Mouse (Mus musculus): ENCODE data around the gene Klhl35. TPM values are rescaled to one million over a fixed set of nuclear protein-coding genes. Genes with fewer than 3 reads are reported as not detected.

The Klhl35 gene
- 0.95 and 1.2 TPM in 2 replicates for polyA plus RNA-seq (2014; fragmentation: Nextera tagmentation; extraction: Ambion mirVana)

DNA sequence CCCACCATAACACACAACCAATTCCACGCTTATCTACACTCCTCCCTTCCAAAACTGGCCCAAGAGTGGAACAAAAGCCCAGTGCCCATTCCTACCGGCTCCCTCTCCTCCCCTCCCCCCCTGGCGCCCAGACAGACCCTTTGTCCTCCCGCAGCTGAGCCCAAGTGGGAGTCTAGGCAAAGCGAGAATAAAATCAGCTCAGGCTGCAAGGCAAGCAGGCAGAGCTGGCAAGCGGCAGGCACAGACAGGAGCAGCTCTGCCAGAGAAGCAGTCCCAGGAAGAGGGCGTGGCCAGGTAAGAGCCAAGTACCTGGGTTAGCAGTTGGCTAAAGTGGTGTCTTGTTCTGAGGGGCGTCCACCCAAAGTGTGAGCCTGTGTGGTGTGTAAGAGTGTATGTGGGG, at the start of gene Klhl35:
Klhl35 (plus strand) TSS at position 194 of the 400 bp plus-strand sequence.
- 16% methylated on average over 8 of the region's 8 CpGs for WGBS
- Histone ChIP-seq H3K4me1 (ENCODE audit: insufficient read depth) (peaks cover 15% of the 10 kb centered on the region), H3K4me2 (peak within 1 kb of the TSS; percentile 27)

GRCm38 (mm10) chr7:99419311-99419710, 46.5 kb upstream of the Klhl35 start:
- ATAC-seq (ENCODE audit: insufficient read depth): no peak
- Histone ChIP-seq H3K4me3 (ENCODE audit: low read depth, low read length) (no peak overlapping the region), H3K9ac (no peak overlapping the region), H3K36me3 (ENCODE audit: insufficient read depth) (no peaks in the 10 kb centered on the region), H3K27me3 (ENCODE audit: insufficient read depth, low read length) (no peaks in the 10 kb centered on the region), H3K27ac (ENCODE audit: low read depth) (no peak overlapping the region), H3K4me2 (no peak overlapping the region), H3K4me1 (ENCODE audit: insufficient read depth) (no peaks in the 10 kb centered on the region), H3K9me3 (ENCODE audit: low read depth, low read length) (no peaks in the 10 kb centered on the region)
- 69% methylated on average over 3 of the region's 3 CpGs for WGBS
- no peak for TF ChIP-seq CTCF (IDR thresholded peaks at IDR 0.05; ENCODE audit: low read depth)
- no peak for DNase-seq

More for the DNA sequence above, at the start of gene Klhl35:
- Histone ChIP-seq H3K4me3 (ENCODE audit: low read depth, low read length) (no peak within 1 kb of the TSS), H3K27ac (ENCODE audit: low read depth) (peak within 1 kb of the TSS; percentile 40), H3K9ac (no peak within 1 kb of the TSS; the same call in 1 of the 2 replicates), H3K36me3 (ENCODE audit: insufficient read depth) (0 out of 2 replicates have a peak, but pooled peaks cover under 1% of the 10 kb centered on the region), H3K9me3 (ENCODE audit: low read depth, low read length) (no peaks in the 10 kb centered on the region), H3K27me3 (ENCODE audit: insufficient read depth, low read length) (no peaks in the 10 kb centered on the region)
- DNase-seq (peak; percentile 67), ATAC-seq (ENCODE audit: insufficient read depth) (no peak)
- TF ChIP-seq CTCF (IDR thresholded peaks at IDR 0.05; ENCODE audit: low read depth): no peak

DNA sequence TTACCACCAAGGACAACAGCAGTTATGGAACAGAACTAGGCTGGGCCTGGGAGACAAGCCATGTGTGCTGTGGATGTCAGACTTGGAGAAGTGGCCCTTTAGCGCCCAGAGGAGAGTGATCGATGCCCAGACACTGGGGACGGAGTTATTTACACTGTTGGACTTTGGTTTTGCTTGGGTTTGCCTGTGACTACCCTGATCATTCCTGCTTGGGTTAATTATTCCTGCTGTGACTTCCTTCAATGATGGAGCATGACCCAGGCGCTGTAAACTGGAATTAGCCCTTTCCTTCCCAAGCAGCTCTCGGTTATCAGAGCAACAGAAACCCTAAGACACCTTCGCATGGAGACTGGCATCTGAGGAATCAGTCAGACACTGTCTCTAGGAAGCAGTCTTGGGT, 44.8 kb upstream of the Klhl35 start:
- ATAC-seq (ENCODE audit: insufficient read depth) (no peak), DNase-seq (no peak)
- Histone ChIP-seq H3K9me3 (ENCODE audit: low read depth, low read length) (no peaks in the 10 kb centered on the region), H3K27me3 (ENCODE audit: insufficient read depth, low read length) (no peaks in the 10 kb centered on the region), H3K36me3 (ENCODE audit: insufficient read depth) (no peaks in the 10 kb centered on the region), H3K9ac (no peak overlapping the region), H3K4me2 (no peak overlapping the region), H3K27ac (ENCODE audit: low read depth) (no peak overlapping the region), H3K4me1 (ENCODE audit: insufficient read depth) (no peaks in the 10 kb centered on the region), H3K4me3 (ENCODE audit: low read depth, low read length) (no peak overlapping the region)
- TF ChIP-seq CTCF (IDR thresholded peaks at IDR 0.05; ENCODE audit: low read depth): no peak
- WGBS: 85% methylated on average over 6 of the region's 6 CpGs

GRCm38 (mm10) chr7:99424538-99425155, 41.2 kb upstream of the Klhl35 start:
- H3K4me1 ChIP-seq (ENCODE audit: insufficient read depth): no peaks in the 10 kb centered on the region
- peak overlapping the region; percentile 59; the same call in 1 of the 2 replicates for H3K27ac ChIP-seq (ENCODE audit: low read depth)
- no peaks in the 10 kb centered on the region for H3K36me3 ChIP-seq (ENCODE audit: insufficient read depth)
- no peak for DNase-seq
- TF ChIP-seq CTCF (IDR thresholded peaks at IDR 0.05; ENCODE audit: low read depth): no peak
- no peaks in the 10 kb centered on the region for H3K27me3 ChIP-seq (ENCODE audit: insufficient read depth, low read length)
- ATAC-seq (ENCODE audit: insufficient read depth): peak; percentile 53
- no peak overlapping the region for H3K9ac ChIP-seq
- no peak overlapping the region for H3K4me3 ChIP-seq (ENCODE audit: low read depth, low read length)
- no peak overlapping the region for H3K4me2 ChIP-seq
- 30% methylated on average over 8 of the region's 8 CpGs for WGBS
- no peaks in the 10 kb centered on the region for H3K9me3 ChIP-seq (ENCODE audit: low read depth, low read length)

DNA sequence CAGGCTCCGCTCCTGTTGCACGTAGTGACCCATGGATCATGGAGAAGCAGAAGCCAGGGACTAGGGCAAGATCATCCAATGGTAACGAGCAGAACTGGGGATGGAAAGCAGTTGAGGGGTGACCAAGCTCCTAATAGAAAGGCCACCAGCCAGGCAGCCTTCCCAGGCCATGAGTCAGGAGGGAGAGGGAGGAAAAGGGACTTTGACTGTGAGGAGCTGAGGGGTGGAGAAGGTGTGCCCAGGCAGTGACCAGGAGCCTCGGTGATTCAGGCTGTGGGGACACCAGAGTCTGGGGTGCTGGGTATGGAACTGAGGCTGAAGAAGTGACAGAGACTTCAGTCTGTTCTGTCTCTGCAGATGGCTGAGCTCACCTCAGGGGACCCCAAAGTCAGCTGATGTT, 40.1 kb upstream of the Klhl35 start:
- no peak overlapping the region; the same call in 1 of the 2 replicates for H3K9ac ChIP-seq
- H3K4me3 ChIP-seq (ENCODE audit: low read depth, low read length): no peak overlapping the region
- 83% methylated on average over 4 of the region's 4 CpGs for WGBS
- H3K4me2 ChIP-seq: no peak overlapping the region
- TF ChIP-seq CTCF (IDR thresholded peaks at IDR 0.05; ENCODE audit: low read depth): no peak
- H3K27ac ChIP-seq (ENCODE audit: low read depth): no peak overlapping the region
- ATAC-seq (ENCODE audit: insufficient read depth): no peak
- no peaks in the 10 kb centered on the region for H3K9me3 ChIP-seq (ENCODE audit: low read depth, low read length)
- H3K4me1 ChIP-seq (ENCODE audit: insufficient read depth): no peaks in the 10 kb centered on the region
- DNase-seq: no peak
- H3K27me3 ChIP-seq (ENCODE audit: insufficient read depth, low read length): no peaks in the 10 kb centered on the region
- no peaks in the 10 kb centered on the region for H3K36me3 ChIP-seq (ENCODE audit: insufficient read depth)

- no peak overlapping the region for H3K4me3 ChIP-seq (ENCODE audit: low read depth, low read length)
- no peak overlapping the region for H3K4me2 ChIP-seq
- ATAC-seq (ENCODE audit: insufficient read depth) (no peak), DNase-seq (no peak)
- 75% methylated on average over 10 of the region's 10 CpGs for WGBS
- H3K9me3 ChIP-seq (ENCODE audit: low read depth, low read length): no peaks in the 10 kb centered on the region
- no peak overlapping the region for H3K9ac ChIP-seq
- H3K27ac ChIP-seq (ENCODE audit: low read depth): no peak overlapping the region
- no peaks in the 10 kb centered on the region for H3K36me3 ChIP-seq (ENCODE audit: insufficient read depth)
- no peaks in the 10 kb centered on the region for H3K4me1 ChIP-seq (ENCODE audit: insufficient read depth)
- no peak for TF ChIP-seq CTCF (IDR thresholded peaks at IDR 0.05; ENCODE audit: low read depth)
- H3K27me3 ChIP-seq (ENCODE audit: insufficient read depth, low read length): no peaks in the 10 kb centered on the region
Observed at GRCm38 (mm10) chr7:99427031-99427430, 38.8 kb upstream of the Klhl35 start.

DNA sequence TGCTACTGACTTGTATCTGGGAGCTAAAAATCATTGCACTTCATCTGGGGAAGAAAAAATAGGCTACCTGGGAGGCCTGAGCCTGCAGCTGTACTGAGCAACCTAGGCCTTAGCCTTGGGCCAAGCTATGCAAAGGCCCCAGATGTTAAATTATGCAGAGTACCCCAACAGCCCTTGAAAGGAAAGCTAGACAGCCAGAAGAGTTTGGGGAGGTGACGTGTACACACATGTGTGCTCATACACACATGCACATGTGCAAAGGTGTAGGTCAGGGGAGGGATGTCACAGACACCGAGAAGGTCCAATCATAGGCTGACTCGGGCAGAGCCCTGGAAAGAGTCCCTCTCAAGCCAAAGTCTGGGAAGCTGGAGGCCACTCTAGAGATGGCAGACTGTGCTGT, 37.8 kb upstream of the Klhl35 start:
- no peaks in the 10 kb centered on the region for H3K36me3 ChIP-seq (ENCODE audit: insufficient read depth)
- TF ChIP-seq CTCF (IDR thresholded peaks at IDR 0.05; ENCODE audit: low read depth): no peak
- H3K4me3 ChIP-seq (ENCODE audit: low read depth, low read length): no peak overlapping the region
- no peak overlapping the region for H3K27ac ChIP-seq (ENCODE audit: low read depth)
- DNase-seq: no peak
- no peaks in the 10 kb centered on the region for H3K4me1 ChIP-seq (ENCODE audit: insufficient read depth)
- no peak overlapping the region for H3K4me2 ChIP-seq
- no peak for ATAC-seq (ENCODE audit: insufficient read depth)
- 80% methylated on average over 3 of the region's 3 CpGs for WGBS
- no peaks in the 10 kb centered on the region for H3K9me3 ChIP-seq (ENCODE audit: low read depth, low read length)
- no peaks in the 10 kb centered on the region for H3K27me3 ChIP-seq (ENCODE audit: insufficient read depth, low read length)
- H3K9ac ChIP-seq: no peak overlapping the region

Data from lung, embryonic 14.5 days (tissue).